Mouse (Mus musculus): ENCODE results near the gene Bola2. TPM values are rescaled to one million over a fixed set of nuclear protein-coding genes. Genes with fewer than 3 reads are reported as not detected.
"Not testable (repeated sequence)": the region's sequence is repeated elsewhere in the genome, so short reads cannot be mapped to it uniquely, and the experiment has no call there.

The Bola2 gene
- polyA plus RNA-seq, 1 experiment: 63.9 TPM

GRCm38 (mm10) chr7:126672111-126672510, 23.1 kb upstream of the Bola2 start:
- 97% methylated on average over 9 of the region's 9 CpGs for WGBS
- TF ChIP-seq CTCF (conservative IDR thresholded peaks at IDR 0.05; ENCODE audit: insufficient read depth, insufficient read length, low read depth, low read length): no peak
- TF ChIP-seq POLR2A (IDR thresholded peaks at IDR 0.05; ENCODE audit: low read depth, low read length): no peak
- H3K4me1 ChIP-seq (ENCODE audit: control insufficient read depth, insufficient read depth, low read length): peaks cover 10% of the 10 kb centered on the region
- DNase-seq: no peak
- no peak overlapping the region for H3K27ac ChIP-seq (ENCODE audit: insufficient read depth, low read depth, low read length)
- H3K4me3 ChIP-seq (ENCODE audit: insufficient read depth, low read depth, low read length): no peak overlapping the region
- H3K36me3 ChIP-seq (ENCODE audit: control insufficient read depth, insufficient read depth, low read length): peaks cover 4% of the 10 kb centered on the region
- H3K27me3 ChIP-seq (replicated peaks; ENCODE audit: control insufficient read depth, insufficient read depth, low read length): no peaks in the 10 kb centered on the region

GRCm38 (mm10) chr7:126675104-126675503, 20.1 kb upstream of the Bola2 start:
- peaks cover 17% of the 10 kb centered on the region for H3K4me1 ChIP-seq (ENCODE audit: control insufficient read depth, insufficient read depth, low read length)
- H3K27ac ChIP-seq (ENCODE audit: insufficient read depth, low read depth, low read length): peak overlapping the region; percentile 88; the same call in 1 of the 2 replicates
- no peak for DNase-seq
- peaks cover 4% of the 10 kb centered on the region for H3K36me3 ChIP-seq (ENCODE audit: control insufficient read depth, insufficient read depth, low read length)
- peak overlapping the region; percentile 19 for H3K4me3 ChIP-seq (ENCODE audit: insufficient read depth, low read depth, low read length)
- 99% methylated on average over 8 of the region's 8 CpGs for WGBS
- TF ChIP-seq POLR2A (IDR thresholded peaks at IDR 0.05; ENCODE audit: low read depth, low read length): no peak
- no peak for TF ChIP-seq CTCF (conservative IDR thresholded peaks at IDR 0.05; ENCODE audit: insufficient read depth, insufficient read length, low read depth, low read length)
- no peaks in the 10 kb centered on the region for H3K27me3 ChIP-seq (replicated peaks; ENCODE audit: control insufficient read depth, insufficient read depth, low read length)

GRCm38 (mm10) chr7:126676207-126676606, 19.0 kb upstream of the Bola2 start, which contains the start of gene Sult1a1:
Gene Sult1a1 (minus strand): TSS chr7:126676432.
- H3K27ac ChIP-seq (ENCODE audit: insufficient read depth, low read depth, low read length): peak within 1 kb of the TSS; percentile 88
- DNase-seq: peak; percentile 90

GRCm38 (mm10) chr7:126676631-126677220, 18.5 kb upstream of the Bola2 start:
- TF ChIP-seq POLR2A (IDR thresholded peaks at IDR 0.05; ENCODE audit: low read depth, low read length) (no peak), CTCF (conservative IDR thresholded peaks at IDR 0.05; ENCODE audit: insufficient read depth, insufficient read length, low read depth, low read length) (no peak)
- Histone ChIP-seq H3K4me1 (ENCODE audit: control insufficient read depth, insufficient read depth, low read length) (peaks cover 17% of the 10 kb centered on the region), H3K27me3 (replicated peaks; ENCODE audit: control insufficient read depth, insufficient read depth, low read length) (no peaks in the 10 kb centered on the region), H3K27ac (ENCODE audit: insufficient read depth, low read depth, low read length) (peak overlapping the region; percentile 88), H3K36me3 (ENCODE audit: control insufficient read depth, insufficient read depth, low read length) (peaks cover 4% of the 10 kb centered on the region), H3K4me3 (ENCODE audit: insufficient read depth, low read depth, low read length) (no peak overlapping the region)
- 21% methylated on average over 4 of the region's 4 CpGs for WGBS
- no peak for DNase-seq

More at GRCm38 (mm10) chr7:126676207-126676606, 19.0 kb upstream of the Bola2 start, which contains the start of gene Sult1a1:
- H3K4me3 ChIP-seq (ENCODE audit: insufficient read depth, low read depth, low read length): peak within 1 kb of the TSS; percentile 49
- TF ChIP-seq CTCF (conservative IDR thresholded peaks at IDR 0.05; ENCODE audit: insufficient read depth, insufficient read length, low read depth, low read length) (no peak), POLR2A (IDR thresholded peaks at IDR 0.05; ENCODE audit: low read depth, low read length) (peak; percentile 15)
- 3% methylated on average over 1 of the region's 1 CpGs for WGBS
- no peaks in the 10 kb centered on the region for H3K27me3 ChIP-seq (replicated peaks; ENCODE audit: control insufficient read depth, insufficient read depth, low read length)
- H3K36me3 ChIP-seq (ENCODE audit: control insufficient read depth, insufficient read depth, low read length): peaks cover 4% of the 10 kb centered on the region
- peaks cover 17% of the 10 kb centered on the region for H3K4me1 ChIP-seq (ENCODE audit: control insufficient read depth, insufficient read depth, low read length)

GRCm38 (mm10) chr7:126678545-126679341, 16.5 kb upstream of the Bola2 start:
- H3K4me3 ChIP-seq (ENCODE audit: insufficient read depth, low read depth, low read length): no peak overlapping the region
- no peak overlapping the region for H3K27ac ChIP-seq (ENCODE audit: insufficient read depth, low read depth, low read length)
- H3K4me1 ChIP-seq (ENCODE audit: control insufficient read depth, insufficient read depth, low read length): peaks cover 17% of the 10 kb centered on the region
- no peaks in the 10 kb centered on the region for H3K36me3 ChIP-seq (ENCODE audit: control insufficient read depth, insufficient read depth, low read length)
- DNase-seq: peak; percentile 77
- TF ChIP-seq POLR2A (IDR thresholded peaks at IDR 0.05; ENCODE audit: low read depth, low read length) (no peak), CTCF (conservative IDR thresholded peaks at IDR 0.05; ENCODE audit: insufficient read depth, insufficient read length, low read depth, low read length) (no peak)
- no peaks in the 10 kb centered on the region for H3K27me3 ChIP-seq (replicated peaks; ENCODE audit: control insufficient read depth, insufficient read depth, low read length)
- 74% methylated on average over 8 of the region's 8 CpGs for WGBS

- H3K27me3 ChIP-seq (replicated peaks; ENCODE audit: control insufficient read depth, insufficient read depth, low read length): no peaks in the 10 kb centered on the region
- H3K4me1 ChIP-seq (ENCODE audit: control insufficient read depth, insufficient read depth, low read length): peaks cover 17% of the 10 kb centered on the region
- 93% methylated on average over 5 of the region's 5 CpGs for WGBS
- no peak overlapping the region for H3K4me3 ChIP-seq (ENCODE audit: insufficient read depth, low read depth, low read length)
- DNase-seq: no peak
- TF ChIP-seq POLR2A (IDR thresholded peaks at IDR 0.05; ENCODE audit: low read depth, low read length): no peak
- TF ChIP-seq CTCF (conservative IDR thresholded peaks at IDR 0.05; ENCODE audit: insufficient read depth, insufficient read length, low read depth, low read length): no peak
- no peak overlapping the region for H3K27ac ChIP-seq (ENCODE audit: insufficient read depth, low read depth, low read length)
- H3K36me3 ChIP-seq (ENCODE audit: control insufficient read depth, insufficient read depth, low read length): no peaks in the 10 kb centered on the region
Measured at GRCm38 (mm10) chr7:126679683-126680082, 15.5 kb upstream of the Bola2 start.

GRCm38 (mm10) chr7:126681221-126681620, 14.0 kb upstream of the Bola2 start:
- no peak overlapping the region for H3K4me3 ChIP-seq (ENCODE audit: insufficient read depth, low read depth, low read length)
- peak; percentile 88 for DNase-seq
- WGBS: 41% methylated on average over 5 of the region's 5 CpGs
- H3K36me3 ChIP-seq (ENCODE audit: control insufficient read depth, insufficient read depth, low read length): no peaks in the 10 kb centered on the region
- H3K4me1 ChIP-seq (ENCODE audit: control insufficient read depth, insufficient read depth, low read length): peaks cover 14% of the 10 kb centered on the region
- 0 out of 2 replicates have a peak, but pooled peaks have one; percentile 7 for TF ChIP-seq CTCF (conservative IDR thresholded peaks at IDR 0.05; ENCODE audit: insufficient read depth, insufficient read length, low read depth, low read length)
- TF ChIP-seq POLR2A (IDR thresholded peaks at IDR 0.05; ENCODE audit: low read depth, low read length): no peak
- H3K27ac ChIP-seq (ENCODE audit: insufficient read depth, low read depth, low read length): no peak overlapping the region
- no peaks in the 10 kb centered on the region for H3K27me3 ChIP-seq (replicated peaks; ENCODE audit: control insufficient read depth, insufficient read depth, low read length)

- not testable (repeated sequence) for H3K4me1 ChIP-seq (ENCODE audit: control insufficient read depth, insufficient read depth, low read length); H3K4me3 ChIP-seq (ENCODE audit: insufficient read depth, low read depth, low read length); H3K27me3 ChIP-seq (replicated peaks; ENCODE audit: control insufficient read depth, insufficient read depth, low read length); H3K27ac ChIP-seq (ENCODE audit: insufficient read depth, low read depth, low read length); DNase-seq; H3K36me3 ChIP-seq (ENCODE audit: control insufficient read depth, insufficient read depth, low read length)
- WGBS: 84% methylated on average over 4 of the region's 4 CpGs
Measured at GRCm38 (mm10) chr7:126688156-126688555, 7.0 kb upstream of the Bola2 start.

All from kidney, adult 2 months (tissue).